Mouse (Mus musculus): ENCODE data around the gene Robo1. TPM values are rescaled to one million over a fixed set of nuclear protein-coding genes. Genes with fewer than 3 reads are reported as not detected.

Robo1 gene
- polyA plus RNA-seq, 1 experiment, result 7.2 TPM

DNA sequence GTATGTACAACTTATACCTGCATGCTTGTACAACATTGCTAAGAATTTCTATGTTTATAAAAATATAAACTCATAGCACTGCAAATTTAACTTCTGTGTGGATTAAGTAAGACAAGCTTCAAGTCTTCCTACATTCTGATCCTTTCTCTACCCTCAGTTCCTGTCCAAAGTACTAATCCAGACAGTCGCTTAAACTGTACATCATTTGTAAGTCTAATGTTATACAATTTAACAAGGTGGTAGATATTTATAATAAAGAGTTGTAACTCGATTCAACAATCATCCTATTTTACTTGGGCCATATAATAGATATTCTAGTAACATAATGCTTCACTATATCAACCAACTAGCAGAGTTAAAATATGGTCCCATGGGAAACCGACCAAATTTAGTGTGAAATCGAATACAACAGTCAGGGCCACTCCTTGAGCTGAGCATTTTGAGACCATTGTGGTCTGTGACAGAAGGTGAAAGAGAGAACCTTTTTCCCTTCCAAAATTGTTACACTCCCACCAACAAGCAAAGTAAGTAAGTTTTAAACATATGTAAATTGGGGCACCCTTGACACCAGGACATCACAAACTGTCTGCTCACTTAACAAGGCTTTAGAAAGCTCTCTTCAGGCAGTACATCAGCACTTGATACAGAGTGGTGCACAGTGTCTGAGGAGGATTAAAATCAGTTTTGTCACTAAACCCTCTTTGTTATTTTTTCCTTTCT, 295.5 kb downstream of the Robo1 start:
- DNase-seq (ENCODE audit: low spot score), result no peak

DNA sequence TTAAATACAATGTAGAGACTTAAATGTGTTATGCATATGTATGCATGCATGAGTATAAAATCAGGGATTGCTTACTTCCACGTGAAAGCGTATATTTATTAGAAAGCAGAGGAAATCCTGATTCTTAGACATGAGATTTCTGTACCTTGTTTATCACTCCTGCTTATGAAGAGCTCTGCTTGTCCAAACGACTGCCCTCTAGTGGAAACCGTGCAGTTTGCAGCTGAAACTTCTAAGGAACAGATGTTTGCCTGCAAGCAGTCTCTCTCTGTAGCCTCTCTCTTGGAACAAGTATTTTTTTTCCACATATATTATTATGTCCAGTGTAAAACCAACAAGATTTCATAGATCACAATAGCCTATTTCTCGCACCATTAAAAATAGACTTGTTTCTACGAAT, 297.0 kb downstream of the Robo1 start:
- DNase-seq (ENCODE audit: low spot score), result no peak

DNA sequence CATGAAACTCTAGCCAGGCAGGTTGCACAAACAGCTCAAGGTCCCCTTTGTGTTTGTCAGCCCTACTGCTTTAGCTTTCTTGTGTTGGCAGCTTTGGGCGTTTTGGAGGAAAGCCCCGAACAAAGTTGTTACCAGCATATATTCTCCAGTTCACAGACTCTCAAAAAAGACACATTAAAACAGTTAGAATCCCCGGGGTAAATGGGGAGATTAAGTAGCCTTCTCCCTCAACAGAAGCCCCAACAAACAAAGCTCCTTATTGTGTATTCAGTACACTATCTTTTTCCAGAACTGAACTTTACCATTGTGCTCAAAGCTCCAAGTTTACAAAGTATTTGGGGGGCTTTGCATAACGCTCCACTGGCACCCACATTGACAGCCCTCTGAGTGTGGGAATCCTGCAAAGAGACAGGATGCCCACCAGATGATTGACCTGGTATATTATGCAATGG, 302.6 kb downstream of the Robo1 start:
- DNase-seq (ENCODE audit: low spot score), result no peak

DNA sequence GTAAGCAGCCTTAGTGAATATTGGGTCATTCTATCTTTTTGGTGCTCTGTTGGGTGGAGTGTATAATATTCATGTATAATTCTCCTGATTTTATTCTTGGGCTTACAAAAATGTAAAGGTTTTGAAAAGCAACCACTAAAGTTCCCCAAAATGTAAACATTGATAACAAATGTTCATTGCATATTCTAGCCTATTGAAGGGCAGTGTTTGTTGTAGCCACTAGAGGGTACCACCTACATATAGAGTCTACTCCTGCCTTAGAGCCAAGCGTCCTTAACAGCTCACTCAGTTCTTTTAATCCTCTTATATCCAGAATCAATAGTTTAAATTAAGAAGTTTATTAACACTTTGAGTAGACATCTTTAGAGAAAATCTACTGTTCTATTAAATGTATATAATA, 306.8 kb downstream of the Robo1 start:
- DNase-seq (ENCODE audit: low spot score), result no peak

DNA sequence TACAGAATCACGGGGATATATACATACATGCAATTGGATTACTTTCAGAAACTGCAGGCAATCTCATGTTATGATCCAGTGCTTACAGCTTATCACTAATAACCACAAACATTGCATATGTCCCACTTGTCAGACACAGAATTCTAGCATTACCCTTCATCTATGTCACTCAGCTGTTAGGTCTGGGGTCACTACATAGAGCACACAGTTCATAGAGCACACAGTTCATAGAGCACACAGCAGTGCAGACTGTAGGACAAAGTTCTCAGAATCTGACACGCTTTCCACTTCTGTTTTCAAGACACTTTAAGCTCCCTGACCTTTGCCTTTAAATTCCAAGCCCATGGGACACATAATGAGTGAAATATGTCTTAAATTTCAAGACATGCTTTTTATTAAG, 307.3 kb downstream of the Robo1 start:
- DNase-seq (ENCODE audit: low spot score), result no peak

DNA sequence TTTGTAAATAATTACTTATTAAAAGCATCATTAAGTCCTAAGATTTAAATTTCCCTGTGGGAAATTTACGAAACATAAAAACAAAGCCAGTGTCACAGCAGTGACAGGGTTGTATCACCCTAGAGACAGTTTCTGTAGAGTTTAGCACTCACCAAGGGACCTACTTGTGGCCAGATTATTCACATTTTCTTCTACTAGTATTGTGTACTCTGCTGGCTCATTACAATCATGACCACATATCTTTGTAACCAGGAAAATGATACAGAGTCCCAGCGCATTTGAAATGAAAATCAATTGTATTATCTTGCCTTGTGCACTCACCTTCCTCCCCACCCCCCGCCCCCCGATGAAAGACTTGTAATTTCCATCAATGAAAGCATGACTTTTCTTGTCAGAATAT, 314.3 kb downstream of the Robo1 start:
- no peak for DNase-seq (ENCODE audit: low spot score)

DNA sequence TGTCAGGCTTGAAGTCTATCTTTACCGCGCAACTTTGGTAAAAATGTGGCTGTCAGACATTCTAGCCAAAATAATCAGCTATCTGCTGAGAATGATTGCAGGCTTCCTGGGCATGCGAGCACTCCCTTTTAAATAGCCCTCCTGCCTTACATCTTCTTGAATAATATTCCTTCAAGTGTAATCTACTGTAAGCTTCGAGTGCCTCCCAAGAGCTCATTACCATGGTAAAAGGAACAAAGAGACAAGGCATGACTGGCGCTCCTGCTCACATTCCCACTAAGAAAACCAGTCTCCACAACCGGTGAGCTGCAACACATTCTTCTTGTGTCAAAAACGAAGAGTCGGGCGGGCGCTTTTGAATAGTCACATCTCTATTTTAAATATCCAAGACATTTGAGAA, 314.8 kb downstream of the Robo1 start:
- DNase-seq (ENCODE audit: low spot score), result no peak

GRCm38 (mm10) chr16:72633846-72634245, 325.7 kb downstream of the Robo1 start:
- no peak for DNase-seq (ENCODE audit: low spot score)

- no peak for DNase-seq (ENCODE audit: low spot score)
Observed at GRCm38 (mm10) chr16:72639332-72639940, 331.3 kb downstream of the Robo1 start.

- no peak for DNase-seq (ENCODE audit: low spot score)
Observed at GRCm38 (mm10) chr16:72640932-72641811, 333.1 kb downstream of the Robo1 start.

GRCm38 (mm10) chr16:72645890-72646289, 337.8 kb downstream of the Robo1 start:
- DNase-seq (ENCODE audit: low spot score), result no peak

DNA sequence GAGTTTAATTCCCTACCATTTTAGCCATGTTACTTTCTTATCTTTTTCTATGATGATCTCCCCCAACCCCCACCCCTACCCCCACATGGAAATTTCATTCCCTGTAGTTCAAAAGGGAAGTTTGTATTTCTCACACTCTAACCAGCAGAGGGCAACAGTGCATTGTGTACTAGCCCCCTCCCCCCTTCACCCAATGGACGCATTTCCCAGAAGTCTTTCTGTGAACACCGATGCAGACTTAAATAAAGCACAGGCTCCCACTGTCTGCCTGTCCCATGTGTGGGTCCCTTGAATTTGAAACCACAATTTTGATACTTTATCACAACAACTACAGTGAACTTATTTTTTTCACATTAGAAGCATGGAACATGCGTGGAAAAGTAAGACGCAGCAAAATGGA, 341.2 kb downstream of the Robo1 start:
- DNase-seq (ENCODE audit: low spot score), result no peak

DNA sequence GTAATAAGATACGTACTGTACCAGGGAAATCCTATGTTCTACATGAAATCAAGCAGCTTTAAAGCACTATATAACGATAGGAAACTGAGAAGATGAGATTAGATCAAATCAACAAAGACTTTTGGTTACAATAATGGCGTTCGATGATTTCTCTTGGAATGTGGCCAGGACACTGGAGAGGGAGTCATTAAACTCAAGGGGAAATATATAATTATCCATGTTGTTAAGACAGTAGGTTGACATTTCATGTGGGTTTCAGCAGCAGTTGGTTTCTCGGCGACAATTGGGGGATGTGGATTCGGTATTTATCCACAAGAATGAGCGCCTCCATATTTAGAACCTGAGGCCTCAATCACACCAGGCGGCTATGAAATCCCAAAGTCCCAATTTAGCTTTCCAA, 347.3 kb downstream of the Robo1 start:
- no peak for DNase-seq (ENCODE audit: low spot score)

DNA sequence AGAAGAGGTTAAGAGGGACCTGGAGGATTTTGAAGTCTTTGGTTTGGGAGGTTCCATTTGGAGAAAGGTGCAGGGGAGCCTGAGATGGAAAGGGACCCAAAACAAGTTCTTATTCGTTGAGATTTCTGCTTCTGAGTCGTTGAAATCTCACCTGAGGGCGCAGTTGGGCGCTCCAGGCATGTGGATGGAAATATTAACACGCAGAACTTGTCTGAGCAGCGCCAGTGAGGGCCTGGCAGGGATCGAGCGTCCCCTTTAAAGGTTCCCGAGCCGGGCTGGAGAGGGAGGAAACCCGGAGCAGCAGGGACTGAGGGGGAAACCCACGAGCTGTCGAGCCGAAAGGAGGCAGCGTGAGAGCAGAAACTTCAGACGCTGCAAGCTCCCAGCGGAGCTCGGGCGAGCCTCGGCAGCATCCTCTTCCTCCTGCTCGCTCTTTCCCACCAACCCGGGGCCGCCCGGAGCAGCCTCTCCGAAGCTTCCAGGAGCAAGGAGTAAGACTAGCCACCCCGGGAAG, 354.8 kb downstream of the Robo1 start:
- peak; percentile 49 for DNase-seq (ENCODE audit: low spot score)

DNA sequence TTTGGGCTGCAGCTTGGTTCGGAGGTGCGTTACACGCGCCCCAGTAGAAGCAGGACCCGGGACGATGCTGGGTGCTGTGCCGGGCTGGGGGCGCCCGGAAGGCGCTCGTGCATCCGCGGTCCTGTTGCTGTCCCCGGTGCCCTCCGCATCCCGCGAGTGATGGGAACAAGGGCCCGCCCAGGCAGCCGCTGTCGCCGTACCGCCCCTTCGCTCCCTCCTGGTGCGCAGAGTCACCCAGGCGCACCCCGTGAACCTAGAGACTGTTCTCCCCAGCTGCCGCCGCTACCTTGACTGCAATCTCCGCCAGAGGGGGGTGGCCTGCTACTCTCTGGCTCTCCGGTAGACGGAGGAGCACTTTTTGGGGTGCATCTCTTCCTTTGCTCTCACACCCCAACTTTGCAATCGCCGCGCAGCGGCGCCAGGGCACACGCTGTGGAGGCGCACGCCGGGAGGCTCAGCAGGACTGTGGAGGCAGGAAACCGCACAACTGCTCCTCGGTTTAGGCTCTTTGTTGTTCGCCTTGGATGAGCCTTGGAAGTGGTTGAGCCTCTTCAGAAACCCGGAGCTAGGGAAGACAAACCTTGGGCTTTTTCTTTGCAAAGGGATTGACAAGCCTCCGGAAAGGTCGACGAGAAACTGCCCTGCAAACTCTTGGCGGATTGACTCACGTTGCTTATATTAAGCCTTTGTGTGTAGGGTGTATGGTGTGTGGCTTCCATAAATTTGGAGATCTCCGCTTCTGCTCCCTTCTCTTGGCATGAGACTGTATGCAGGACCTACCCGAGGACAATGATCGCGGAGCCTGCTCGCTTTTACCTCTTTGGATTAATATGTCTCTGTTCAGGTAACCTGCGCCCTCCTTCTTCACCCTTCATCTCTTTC, 355.5 kb downstream of the Robo1 start:
- peak; percentile 52 for DNase-seq (ENCODE audit: low spot score)

GRCm38 (mm10) chr16:72664233-72664613, 356.1 kb downstream of the Robo1 start:
- no peak for DNase-seq (ENCODE audit: low spot score)

GRCm38 (mm10) chr16:72664806-72665205, 356.7 kb downstream of the Robo1 start:
- DNase-seq (ENCODE audit: low spot score), result no peak

GRCm38 (mm10) chr16:72665454-72665853, 357.3 kb downstream of the Robo1 start:
- no peak for DNase-seq (ENCODE audit: low spot score)

- no peak for DNase-seq (ENCODE audit: low spot score)
Observed at GRCm38 (mm10) chr16:72670240-72671038, 362.3 kb downstream of the Robo1 start.

- DNase-seq (ENCODE audit: low spot score), result no peak
Observed at GRCm38 (mm10) chr16:72677234-72677633, 369.1 kb downstream of the Robo1 start.

GRCm38 (mm10) chr16:72678450-72678849, 370.3 kb downstream of the Robo1 start:
- DNase-seq (ENCODE audit: low spot score), result no peak

Data from urinary bladder, adult 2 months (tissue).